Mouse (Mus musculus): Measurements from ENCODE around the gene Crabp2. TPM values are rescaled to one million over a fixed set of nuclear protein-coding genes. Genes with fewer than 3 reads are reported as not detected.

Gene Crabp2
- polyA plus RNA-seq, 1 experiment = not detected

DNA sequence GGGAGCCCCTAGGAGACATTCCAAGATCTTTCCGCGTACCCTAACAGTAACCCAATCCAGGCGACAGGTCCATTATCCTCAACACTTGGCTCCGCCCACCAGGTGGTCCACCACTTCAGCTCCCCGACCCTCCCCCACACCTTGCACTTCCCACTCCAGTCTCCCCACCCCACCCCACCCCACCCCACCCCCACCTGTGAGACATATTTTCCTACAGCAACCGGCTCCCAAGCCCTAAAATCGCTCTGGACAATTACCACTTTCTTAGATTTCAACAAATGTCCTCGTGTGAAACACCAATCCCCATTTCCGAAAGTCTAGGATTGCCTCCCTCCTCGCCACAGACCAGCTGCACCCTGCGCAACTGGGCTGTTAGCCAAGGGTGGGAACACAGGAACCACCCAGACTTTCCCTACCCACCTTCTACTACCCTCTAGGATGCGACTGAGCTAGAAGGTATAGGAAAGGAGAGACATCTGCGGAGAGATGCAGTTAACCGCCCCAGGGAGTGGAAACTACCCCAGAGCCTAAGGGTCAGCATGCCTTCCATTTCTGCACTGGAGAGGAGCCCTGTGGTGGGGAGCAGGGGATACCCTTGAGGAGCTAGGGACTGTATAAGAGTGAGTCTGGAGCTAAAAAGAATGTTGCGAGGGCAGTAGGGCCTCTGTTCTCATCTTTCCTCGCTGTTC, 944 bp downstream of the Crabp2 start:
- Histone ChIP-seq H3K4me1 (ENCODE audit: control insufficient read depth, insufficient read depth, insufficient read length, low read length) (no peaks in the 10 kb centered on the region), H3K27me3 (ENCODE audit: control insufficient read depth, insufficient read depth, low read length) (peaks cover 65% of the 10 kb centered on the region), H3K4me3 (ENCODE audit: low read depth, low read length) (no peak overlapping the region), H3K36me3 (ENCODE audit: control insufficient read depth, insufficient read depth, low read length) (no peaks in the 10 kb centered on the region), H3K27ac (ENCODE audit: insufficient read depth, low read depth, low read length) (no peak overlapping the region)
- WGBS = 32% methylated on average over 16 of the region's 16 CpGs
- TF ChIP-seq POLR2A (IDR thresholded peaks at IDR 0.05; ENCODE audit: low read depth, low read length) (no peak), CTCF (IDR thresholded peaks at IDR 0.05; ENCODE audit: extremely low read depth, insufficient read length, insufficient replicate concordance, low read depth, low read length) (no peak)

DNA sequence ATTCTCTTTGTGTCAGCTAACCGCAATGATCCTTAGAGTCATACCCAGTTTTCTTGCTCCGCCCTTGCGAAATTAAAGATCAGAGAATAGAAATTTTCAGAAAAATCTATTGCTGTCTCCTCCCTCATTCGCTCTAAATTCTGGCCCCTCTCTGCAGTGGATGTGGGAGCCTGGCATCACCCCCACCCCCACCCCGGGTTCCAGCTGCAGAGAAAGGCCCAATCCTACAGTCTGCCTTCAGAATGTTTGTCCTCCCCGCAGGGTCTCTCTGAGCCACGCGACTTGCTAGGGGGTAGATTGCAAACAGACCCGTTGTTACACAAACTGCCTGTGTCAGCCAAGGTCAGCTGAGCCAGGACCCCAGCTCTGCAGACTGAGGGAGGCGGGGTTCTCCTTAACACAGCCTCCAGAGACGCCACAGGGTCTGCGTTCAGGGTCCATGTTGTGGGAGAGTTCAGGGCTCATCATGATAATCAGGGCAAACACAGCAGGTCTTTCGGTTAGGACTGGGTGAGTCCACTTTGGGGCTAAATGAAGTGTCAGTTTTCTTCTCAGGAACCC, 1.6 kb downstream of the Crabp2 start:
- no peak overlapping the region for H3K27ac ChIP-seq (ENCODE audit: insufficient read depth, low read depth, low read length)
- H3K27me3 ChIP-seq (ENCODE audit: control insufficient read depth, insufficient read depth, low read length) = peaks cover 65% of the 10 kb centered on the region
- no peaks in the 10 kb centered on the region for H3K4me1 ChIP-seq (ENCODE audit: control insufficient read depth, insufficient read depth, insufficient read length, low read length)
- TF ChIP-seq CTCF (IDR thresholded peaks at IDR 0.05; ENCODE audit: extremely low read depth, insufficient read length, insufficient replicate concordance, low read depth, low read length) = no peak
- TF ChIP-seq POLR2A (IDR thresholded peaks at IDR 0.05; ENCODE audit: low read depth, low read length) = no peak
- no peaks in the 10 kb centered on the region for H3K36me3 ChIP-seq (ENCODE audit: control insufficient read depth, insufficient read depth, low read length)
- no peak overlapping the region for H3K4me3 ChIP-seq (ENCODE audit: low read depth, low read length)
- 29% methylated on average over 13 of the region's 13 CpGs for WGBS

DNA sequence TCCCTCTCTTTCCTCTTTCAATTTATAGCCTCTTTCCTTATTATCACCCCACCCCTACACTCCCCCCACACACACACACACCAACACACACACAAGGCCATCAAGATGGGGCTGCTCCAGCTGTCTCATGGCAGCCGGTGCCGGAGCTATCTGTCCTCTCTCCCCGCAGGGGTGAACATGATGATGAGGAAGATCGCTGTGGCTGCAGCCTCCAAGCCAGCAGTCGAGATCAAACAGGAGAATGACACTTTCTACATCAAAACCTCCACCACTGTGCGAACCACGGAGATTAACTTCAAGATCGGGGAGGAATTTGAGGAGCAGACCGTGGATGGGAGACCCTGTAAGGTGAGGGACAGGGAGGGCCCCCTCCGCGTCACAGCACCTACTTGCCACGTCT, 3.5 kb downstream of the Crabp2 start:
- H3K4me1 ChIP-seq (ENCODE audit: control insufficient read depth, insufficient read depth, insufficient read length, low read length) = no peaks in the 10 kb centered on the region
- H3K27me3 ChIP-seq (ENCODE audit: control insufficient read depth, insufficient read depth, low read length) = peaks cover 57% of the 10 kb centered on the region
- no peak overlapping the region for H3K4me3 ChIP-seq (ENCODE audit: low read depth, low read length)
- TF ChIP-seq CTCF (IDR thresholded peaks at IDR 0.05; ENCODE audit: extremely low read depth, insufficient read length, insufficient replicate concordance, low read depth, low read length) = no peak
- no peak for TF ChIP-seq POLR2A (IDR thresholded peaks at IDR 0.05; ENCODE audit: low read depth, low read length)
- H3K27ac ChIP-seq (ENCODE audit: insufficient read depth, low read depth, low read length) = no peak overlapping the region
- WGBS = 40% methylated on average over 12 of the region's 12 CpGs
- no peaks in the 10 kb centered on the region for H3K36me3 ChIP-seq (ENCODE audit: control insufficient read depth, insufficient read depth, low read length)

DNA sequence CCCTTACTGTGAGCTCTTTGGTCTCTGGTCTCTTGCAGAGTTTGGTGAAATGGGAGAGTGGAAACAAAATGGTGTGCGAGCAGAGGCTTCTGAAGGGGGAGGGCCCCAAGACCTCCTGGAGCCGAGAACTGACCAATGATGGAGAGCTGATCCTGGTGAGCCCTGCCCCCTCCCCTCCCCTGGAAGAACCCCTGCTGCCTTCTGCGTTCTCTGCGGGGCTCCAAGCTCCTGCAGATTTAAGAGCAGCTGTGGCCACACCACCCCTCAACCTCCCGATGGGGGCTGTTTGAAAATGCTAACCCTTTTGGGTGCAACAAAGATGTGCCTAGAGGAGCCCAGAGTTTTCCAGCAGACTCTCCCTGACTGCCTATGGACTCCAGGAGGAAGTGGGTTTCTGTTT, 4.0 kb downstream of the Crabp2 start:
- TF ChIP-seq POLR2A (IDR thresholded peaks at IDR 0.05; ENCODE audit: low read depth, low read length) = no peak
- no peak for TF ChIP-seq CTCF (IDR thresholded peaks at IDR 0.05; ENCODE audit: extremely low read depth, insufficient read length, insufficient replicate concordance, low read depth, low read length)
- Histone ChIP-seq H3K4me1 (ENCODE audit: control insufficient read depth, insufficient read depth, insufficient read length, low read length) (no peaks in the 10 kb centered on the region), H3K36me3 (ENCODE audit: control insufficient read depth, insufficient read depth, low read length) (no peaks in the 10 kb centered on the region), H3K4me3 (ENCODE audit: low read depth, low read length) (no peak overlapping the region), H3K27me3 (ENCODE audit: control insufficient read depth, insufficient read depth, low read length) (peaks cover 52% of the 10 kb centered on the region), H3K27ac (ENCODE audit: insufficient read depth, low read depth, low read length) (no peak overlapping the region)
- 28% methylated on average over 5 of the region's 5 CpGs for WGBS

DNA sequence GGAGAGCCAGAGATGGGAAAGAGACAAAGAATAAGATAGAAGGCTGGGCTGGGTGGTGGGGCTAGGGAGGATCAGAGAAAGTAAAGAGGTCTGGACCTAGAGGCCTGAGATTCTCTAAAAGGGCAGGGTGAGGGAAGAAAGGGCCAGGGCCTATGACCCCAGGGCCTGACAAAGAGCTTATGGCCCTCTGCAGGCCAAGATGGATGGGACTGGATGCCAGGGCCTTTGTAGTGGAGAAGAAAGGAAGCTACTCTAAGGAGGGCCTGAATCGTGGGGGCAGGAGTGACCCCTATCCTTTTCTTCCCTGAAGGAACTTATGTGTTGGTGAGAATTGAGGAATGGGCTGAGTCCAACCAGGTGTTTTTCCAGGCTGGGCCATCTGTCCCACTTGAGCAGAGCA, 9.6 kb downstream of the Crabp2 start:
- Histone ChIP-seq H3K4me3 (ENCODE audit: low read depth, low read length) (no peak overlapping the region), H3K36me3 (ENCODE audit: control insufficient read depth, insufficient read depth, low read length) (no peaks in the 10 kb centered on the region), H3K4me1 (ENCODE audit: control insufficient read depth, insufficient read depth, insufficient read length, low read length) (no peaks in the 10 kb centered on the region), H3K27me3 (ENCODE audit: control insufficient read depth, insufficient read depth, low read length) (peaks cover 7% of the 10 kb centered on the region; the same call in 1 of the 2 replicates), H3K27ac (ENCODE audit: insufficient read depth, low read depth, low read length) (no peak overlapping the region)
- WGBS = 82% methylated on average over 1 of the region's 1 CpGs
- TF ChIP-seq CTCF (IDR thresholded peaks at IDR 0.05; ENCODE audit: extremely low read depth, insufficient read length, insufficient replicate concordance, low read depth, low read length) = no peak
- TF ChIP-seq POLR2A (IDR thresholded peaks at IDR 0.05; ENCODE audit: low read depth, low read length) = no peak

DNA sequence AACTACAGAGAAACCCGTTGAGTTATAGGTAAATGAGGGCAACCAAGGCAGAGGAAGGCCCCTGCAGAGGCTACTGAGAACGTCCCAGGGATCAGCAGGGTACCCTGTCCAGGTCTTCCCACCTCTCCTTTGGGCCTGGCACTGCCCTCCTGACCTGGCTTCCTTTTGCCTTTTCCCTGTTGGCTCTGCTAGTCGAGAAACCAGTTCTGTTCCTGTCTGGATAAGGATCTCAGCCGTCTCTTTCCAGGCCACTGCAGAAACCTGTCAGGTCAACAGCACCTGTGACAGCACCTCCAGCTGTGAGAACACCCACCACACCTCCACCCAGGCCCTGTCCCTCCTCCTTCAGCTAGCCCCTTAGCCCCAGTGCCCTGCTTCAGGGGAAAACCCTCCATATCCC, 10.0 kb downstream of the Crabp2 start:
- Histone ChIP-seq H3K27me3 (ENCODE audit: control insufficient read depth, insufficient read depth, low read length) (peaks cover 5% of the 10 kb centered on the region; the same call in 1 of the 2 replicates), H3K27ac (ENCODE audit: insufficient read depth, low read depth, low read length) (no peak overlapping the region), H3K36me3 (ENCODE audit: control insufficient read depth, insufficient read depth, low read length) (no peaks in the 10 kb centered on the region), H3K4me1 (ENCODE audit: control insufficient read depth, insufficient read depth, insufficient read length, low read length) (no peaks in the 10 kb centered on the region), H3K4me3 (ENCODE audit: low read depth, low read length) (no peak overlapping the region)
- WGBS = 40% methylated on average over 4 of the region's 4 CpGs
- TF ChIP-seq CTCF (IDR thresholded peaks at IDR 0.05; ENCODE audit: extremely low read depth, insufficient read length, insufficient replicate concordance, low read depth, low read length) = no peak
- no peak for TF ChIP-seq POLR2A (IDR thresholded peaks at IDR 0.05; ENCODE audit: low read depth, low read length)

DNA sequence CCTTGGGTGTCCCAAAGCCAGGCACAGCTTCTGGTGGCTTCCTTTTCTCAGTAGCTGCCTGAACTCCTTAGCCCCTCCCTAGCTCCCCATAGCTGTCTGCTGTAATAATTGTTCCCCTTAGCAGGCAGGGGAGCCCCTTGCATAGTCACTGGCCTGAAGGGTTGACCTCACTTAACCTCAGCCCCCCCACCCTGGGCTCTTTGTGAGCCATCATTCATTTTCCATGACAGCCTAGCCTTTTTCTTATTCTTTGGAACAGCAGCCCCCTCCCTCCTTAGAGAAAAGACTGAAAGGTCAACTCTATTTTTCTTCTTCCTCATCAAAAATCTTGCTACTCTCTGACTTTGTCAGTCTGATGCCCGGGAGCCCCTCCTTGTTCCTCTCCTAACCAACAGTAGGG, 10.5 kb downstream of the Crabp2 start:
- H3K36me3 ChIP-seq (ENCODE audit: control insufficient read depth, insufficient read depth, low read length) = no peaks in the 10 kb centered on the region
- 0 out of 2 replicates have a peak, but pooled peaks cover 3% of the 10 kb centered on the region for H3K27me3 ChIP-seq (ENCODE audit: control insufficient read depth, insufficient read depth, low read length)
- 66% methylated on average over 1 of the region's 1 CpGs for WGBS
- no peak for TF ChIP-seq POLR2A (IDR thresholded peaks at IDR 0.05; ENCODE audit: low read depth, low read length)
- no peak for TF ChIP-seq CTCF (IDR thresholded peaks at IDR 0.05; ENCODE audit: extremely low read depth, insufficient read length, insufficient replicate concordance, low read depth, low read length)
- H3K4me3 ChIP-seq (ENCODE audit: low read depth, low read length) = no peak overlapping the region
- H3K4me1 ChIP-seq (ENCODE audit: control insufficient read depth, insufficient read depth, insufficient read length, low read length) = no peaks in the 10 kb centered on the region
- no peak overlapping the region for H3K27ac ChIP-seq (ENCODE audit: insufficient read depth, low read depth, low read length)

Measured in small intestine, adult 2 months (tissue).